Mouse (Mus musculus) frontal cortex, adult 2 months (tissue): ENCODE data around the gene Zfp64. TPM values are rescaled to one million over a fixed set of nuclear protein-coding genes. Genes with fewer than 3 reads are reported as not detected.

Experiments used
- DNase-seq, 2 experiments: peaks; one replicate each; pipeline ENCODE4 v3.0.0; 2022; ENCODE audit warnings: low spot score in 1 of 2; ENCODE audit errors: extremely low spot score in 1 of 2
- polyA plus RNA-seq: library from polyadenylated mRNA; depleted of rRNA; stranded (reverse); fragments of >200 nt; gene quantifications from 2 replicates; pipeline ENCODE4 v1.2.3, GENCODE M21; 2012

Zfp64 gene
- polyA plus RNA-seq, 1 experiment = 18.0 TPM

GRCm38 (mm10) chr2:168955850-168956346 lies 511 bp upstream of the Zfp64 start:
- DNase-seq = no peak

GRCm38 (mm10) chr2:168954376-168954775 lies 1.0 kb downstream of the Zfp64 start:
- DNase-seq = no peak

- DNase-seq = no peak
Observed at GRCm38 (mm10) chr2:168948506-168948905, 6.9 kb downstream of the Zfp64 start.

- no peak for DNase-seq
Observed at GRCm38 (mm10) chr2:168947663-168948062, 7.7 kb downstream of the Zfp64 start.

DNA sequence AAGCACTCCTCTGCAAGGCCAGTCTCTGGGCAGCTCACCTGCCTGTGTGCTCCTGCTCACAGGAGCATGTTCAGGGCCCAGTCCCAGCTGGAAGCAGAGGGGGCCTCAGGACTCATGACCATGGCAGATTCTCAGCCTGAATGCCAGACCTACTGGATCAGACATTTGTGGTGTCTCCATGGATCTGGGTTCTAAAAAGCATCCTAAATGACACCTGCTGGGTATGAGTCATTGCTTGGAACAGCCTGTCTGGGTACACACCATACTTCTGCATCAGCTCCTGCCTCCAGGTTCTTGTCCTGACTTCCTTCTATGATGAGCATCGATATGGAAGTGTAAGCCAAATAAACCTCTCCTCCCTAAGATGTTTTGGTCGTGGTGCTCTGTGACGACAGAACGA lies 11.4 kb downstream of the Zfp64 start:
- DNase-seq = peak in 1 of 2 experiments; percentile 29

DNA sequence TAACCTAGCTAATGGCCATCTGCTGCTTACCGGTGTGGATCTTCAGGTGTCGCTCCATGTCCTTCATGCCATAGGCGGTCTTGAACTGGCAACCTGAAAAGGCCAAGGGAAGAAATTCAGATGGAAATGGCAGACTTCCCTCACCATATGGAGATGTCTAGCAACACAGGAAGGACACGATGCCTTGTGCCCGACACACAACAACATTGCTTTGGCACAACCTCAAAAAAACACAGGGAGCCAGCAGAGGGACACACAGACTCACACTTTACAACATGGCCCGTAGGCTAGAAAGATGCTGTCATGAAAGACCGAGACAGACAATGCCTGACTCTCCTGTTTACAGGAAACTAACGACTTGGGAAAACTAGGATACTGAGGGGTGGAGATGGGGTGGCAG lies 15.4 kb downstream of the Zfp64 start:
- no peak for DNase-seq

- DNase-seq = no peak
Observed at GRCm38 (mm10) chr2:168939261-168939933, 16.0 kb downstream of the Zfp64 start.

GRCm38 (mm10) chr2:168936896-168937295 lies 18.5 kb downstream of the Zfp64 start:
- no peak for DNase-seq

DNA sequence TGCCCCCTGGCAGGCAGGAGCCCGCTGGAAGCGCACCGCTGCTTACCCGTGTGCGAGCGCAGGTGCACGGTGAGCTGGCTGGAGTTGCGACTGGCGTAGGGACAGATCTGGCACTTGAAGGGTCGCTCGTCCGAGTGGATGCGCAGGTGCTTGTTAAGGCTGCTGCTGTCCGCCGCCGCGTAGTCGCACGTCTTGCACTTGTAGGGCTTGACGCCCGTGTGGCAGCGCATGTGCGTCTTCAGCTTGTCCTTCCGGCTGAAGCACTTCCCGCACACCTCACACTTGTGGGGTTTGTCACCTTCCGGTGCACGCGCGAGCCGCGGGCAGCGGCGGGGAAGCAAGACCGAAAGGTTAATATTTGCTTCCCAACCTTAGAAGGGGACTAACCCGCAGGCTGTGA lies 20.2 kb downstream of the Zfp64 start:
- no peak for DNase-seq

GRCm38 (mm10) chr2:168931686-168932085 lies 23.7 kb downstream of the Zfp64 start:
- peak in 1 of 2 experiments; percentile 26 for DNase-seq

- DNase-seq = peak; percentile 40 to 88
Observed at GRCm38 (mm10) chr2:168929691-168930090, 25.7 kb downstream of the Zfp64 start.

GRCm38 (mm10) chr2:168927401-168927800 lies 28.0 kb downstream of the Zfp64 start:
- DNase-seq = no peak

GRCm38 (mm10) chr2:168926257-168926810 lies 29.1 kb downstream of the Zfp64 start:
- peak; percentile 66 to 82 for DNase-seq

GRCm38 (mm10) chr2:168923706-168924105 lies 31.7 kb downstream of the Zfp64 start:
- DNase-seq = peak in 1 of 2 experiments; percentile 73

DNA sequence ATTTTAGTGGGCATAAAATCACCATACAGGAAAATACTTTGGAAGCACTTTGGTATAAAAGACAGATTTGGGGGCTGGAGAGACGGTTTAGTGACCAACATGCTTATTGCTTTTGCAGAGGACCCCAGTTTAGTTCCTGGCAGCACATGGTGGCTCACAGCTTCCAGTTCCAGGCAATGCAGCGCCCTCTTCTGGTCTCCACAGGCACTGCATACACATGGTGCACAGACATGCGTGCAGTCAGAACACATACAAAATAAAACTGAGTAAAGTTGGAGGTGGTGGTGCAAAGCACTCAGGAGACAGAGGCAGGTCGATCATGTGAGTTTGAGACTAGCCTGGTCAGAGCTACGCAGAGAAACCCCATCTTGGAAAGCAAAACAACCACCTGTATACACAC lies 32.9 kb downstream of the Zfp64 start:
- DNase-seq = no peak

DNA sequence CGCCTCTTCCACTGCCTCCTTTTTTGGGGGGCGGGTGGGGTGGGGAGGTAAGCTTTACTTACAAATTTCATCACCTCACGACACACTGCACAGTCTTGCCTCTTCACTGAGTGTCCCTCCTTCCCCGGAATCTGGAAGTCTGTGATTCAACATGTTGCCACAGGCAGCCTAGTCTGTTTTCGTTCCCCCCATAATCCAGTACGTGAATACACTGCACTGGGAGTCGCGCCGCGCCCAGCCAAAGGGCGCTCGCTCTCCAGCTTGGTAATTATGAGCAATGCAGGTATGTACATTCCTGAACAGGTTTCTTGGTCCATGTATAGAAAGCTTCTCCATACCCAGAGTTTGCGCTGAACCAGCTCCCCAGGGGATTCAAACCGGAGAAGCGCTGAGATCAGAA lies 35.4 kb downstream of the Zfp64 start:
- DNase-seq = no peak

DNA sequence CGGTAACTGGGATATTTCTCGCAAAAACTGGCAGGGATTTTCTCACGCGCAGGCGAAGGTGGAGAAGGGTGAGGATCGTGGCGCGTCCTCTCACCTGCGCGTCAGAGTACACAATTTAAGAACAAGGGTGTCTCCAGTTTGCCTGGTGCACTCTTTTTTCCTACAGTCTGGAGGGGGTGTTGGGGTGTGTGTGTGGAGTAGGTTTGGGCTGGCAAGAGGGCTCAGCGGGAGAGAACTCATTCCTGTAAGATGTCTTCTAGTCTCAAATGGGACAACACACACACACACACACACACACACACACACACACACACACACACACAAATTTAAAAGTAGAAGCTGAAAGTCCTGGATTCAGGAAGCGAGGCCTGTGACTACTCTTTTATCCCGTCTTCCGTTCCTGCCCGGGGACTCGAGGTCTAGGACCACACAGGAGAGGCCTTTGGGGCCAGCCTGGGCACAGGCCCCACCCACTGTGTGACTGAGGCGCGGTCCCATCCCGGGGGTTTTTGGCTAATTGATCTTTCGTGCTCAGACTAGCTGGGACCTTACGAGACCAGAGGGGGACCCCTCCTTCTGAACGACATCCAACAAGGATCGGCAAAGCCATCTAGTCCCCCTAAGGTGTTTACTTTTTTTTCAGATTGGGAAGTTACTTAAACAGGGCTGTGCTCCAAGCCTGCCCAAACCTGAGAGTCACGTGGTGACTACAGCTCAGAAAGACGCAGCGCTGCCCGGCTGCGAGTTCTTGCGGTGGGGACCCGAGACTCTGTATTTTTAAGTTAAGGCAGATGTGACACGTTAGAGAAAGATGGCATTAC lies 42.3 kb downstream of the Zfp64 start:
- no peak for DNase-seq

DNA sequence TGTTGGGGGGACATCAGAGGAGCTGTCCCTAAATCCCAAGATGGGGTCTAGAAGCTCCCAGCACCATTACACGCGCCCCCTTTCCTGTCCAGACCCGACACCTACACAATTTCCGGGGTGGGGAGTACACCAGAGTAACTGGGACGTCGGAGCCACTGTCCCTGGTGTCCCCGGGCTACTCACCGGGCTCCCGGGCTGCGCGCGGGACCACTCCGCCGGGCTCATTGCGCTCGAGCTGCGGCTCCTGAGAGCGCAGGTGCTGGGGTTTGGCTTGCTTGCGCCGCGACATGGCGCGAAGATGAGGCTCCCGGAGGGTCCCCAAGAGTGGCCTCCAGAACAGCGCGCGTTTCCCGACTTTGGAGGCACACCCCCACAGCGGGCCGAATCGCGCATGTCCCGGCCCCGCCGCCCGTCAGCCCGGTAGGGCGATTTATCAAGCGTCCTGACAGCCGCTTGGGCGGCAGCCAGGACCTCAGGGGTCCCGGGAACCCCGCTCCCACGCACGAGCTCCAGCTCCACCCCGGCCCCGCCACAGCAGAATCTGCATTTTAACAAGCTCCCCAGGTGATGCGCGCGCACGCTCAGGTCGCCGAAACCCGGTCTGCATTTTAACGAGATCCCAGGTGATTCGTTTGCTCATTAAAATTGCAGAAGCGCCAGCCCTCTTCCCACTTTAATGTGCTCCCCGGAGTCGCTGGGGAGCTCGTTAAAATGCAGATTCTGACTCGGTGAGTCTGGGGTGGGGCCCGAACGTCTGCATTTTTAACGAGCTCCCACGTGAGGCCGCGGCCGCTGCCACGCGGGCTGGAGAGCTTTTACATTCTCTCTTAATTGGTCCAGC lies 43.1 kb downstream of the Zfp64 start:
- peak in 1 of 2 experiments; percentile 26 for DNase-seq

GRCm38 (mm10) chr2:168911527-168911926 lies 43.9 kb downstream of the Zfp64 start:
- no peak for DNase-seq

DNA sequence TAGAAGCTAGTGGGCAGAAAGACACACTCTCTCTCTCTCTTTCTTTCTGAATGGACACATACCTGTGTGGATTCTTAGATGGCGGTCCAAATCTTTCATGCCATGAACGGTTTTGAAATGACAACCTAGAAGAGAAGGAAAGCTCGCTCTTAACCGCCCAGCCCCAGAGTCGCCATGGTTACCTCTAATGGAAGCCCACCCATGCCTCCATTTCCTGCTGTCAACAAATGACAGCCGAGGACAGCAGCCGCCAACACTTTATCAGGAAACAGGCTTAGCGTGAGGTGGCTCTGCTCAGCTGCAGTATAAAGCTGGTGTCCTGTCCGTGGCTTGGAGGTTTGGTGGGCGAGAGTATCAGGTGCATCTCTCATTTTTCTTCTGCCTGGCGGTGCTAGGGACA lies 49.4 kb downstream of the Zfp64 start:
- DNase-seq = no peak

DNA sequence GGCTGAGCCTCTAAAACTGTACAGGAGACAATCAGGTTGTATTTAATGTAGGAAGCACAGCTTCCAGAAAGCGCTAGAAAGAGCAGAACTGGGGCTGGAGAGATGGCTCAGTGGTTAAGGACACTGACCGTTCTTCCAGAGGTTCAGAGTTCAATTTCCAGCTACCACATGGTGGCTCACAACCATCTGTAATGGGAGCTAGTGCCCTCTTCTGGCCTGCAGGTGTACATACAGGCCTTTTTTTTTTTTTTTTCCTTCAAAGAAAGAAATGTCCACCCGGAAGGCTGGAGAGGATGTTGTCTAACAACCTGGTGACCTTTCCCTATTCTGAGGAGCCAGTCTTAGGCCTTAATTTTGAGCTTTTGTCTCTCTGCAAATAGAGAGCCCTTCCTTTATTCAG lies 50.5 kb downstream of the Zfp64 start:
- DNase-seq = no peak
